Mouse (Mus musculus) intestine, embryonic 14.5 days (tissue): ENCODE results near the gene Tas1r1. TPM values are rescaled to one million over a fixed set of nuclear protein-coding genes. Genes with fewer than 3 reads are reported as not detected.

Source experiments
- ATAC-seq: fragments of 200-750 bp; cut with Nextera tagmentation; replicated peaks from 2 replicates; pipeline ENCODE4 v1.8.0; 2017; ENCODE audit warnings: low read depth, moderate number of reproducible peaks, moderate TSS enrichment, moderate library complexity; ENCODE audit not compliant: low FRiP score, low TSS enrichment
- DNase-seq: peaks from one replicate; pipeline ENCODE4 v3.0.0-alpha.2; 2018; ENCODE audit warnings: low spot score
- H3K27ac ChIP-seq: fragments of 300-500 bp; sonication (generic); 2 replicates; pipeline ENCODE4 v1.5.1; 2014; ENCODE audit warnings: low read depth, mild to moderate bottlenecking, control low read depth
- H3K27me3 ChIP-seq: fragments of 300-500 bp; sonication (generic); replicated peaks from 2 replicates; pipeline ENCODE4 v1.6.1; 2014; ENCODE audit warnings: low read length, control low read depth; ENCODE audit not compliant: control insufficient read depth, insufficient read depth
- H3K36me3 ChIP-seq: fragments of 300-500 bp; sonication (generic); 2 replicates; pipeline ENCODE4 v1.6.1; 2014; ENCODE audit warnings: low read length, control low read depth; ENCODE audit not compliant: control insufficient read depth, insufficient read depth
- H3K4me1 ChIP-seq: fragments of 300-500 bp; sonication (generic); replicated peaks from 2 replicates; pipeline ENCODE4 v1.6.1; 2014; ENCODE audit warnings: low read length, control low read depth, mixed read lengths; ENCODE audit not compliant: control insufficient read depth, insufficient read depth
- H3K4me2 ChIP-seq: fragments of 300-500 bp; sonication (generic); 2 replicates; pipeline ENCODE4 v1.6.1; 2014; ENCODE audit warnings: low read length
- H3K4me3 ChIP-seq: fragments of 300-500 bp; sonication (generic); 2 replicates; pipeline ENCODE4 v1.5.1; 2014; ENCODE audit warnings: low read depth, low read length, control low read depth, mixed read lengths
- H3K9ac ChIP-seq: fragments of 300-500 bp; sonication (generic); 2 replicates; pipeline ENCODE4 v1.6.1; 2014; ENCODE audit warnings: mild to moderate bottlenecking, low read length
- H3K9me3 ChIP-seq: fragments of 300-500 bp; sonication (generic); 2 replicates; pipeline ENCODE4 v1.6.1; 2016; ENCODE audit warnings: low read length, control low read depth; ENCODE audit not compliant: control insufficient read depth
- WGBS: fragments of 180-500 bp; shearing (Covaris S2); extraction: QIAGEN DNeasy Blood & Tissue Kit; methylation state at CpG from one replicate; pipeline ENCODE4 v1.1.7; 2014; 5-methylcytosine and 5-hydroxymethylcytosine counted together
- polyA plus RNA-seq: library from polyadenylated mRNA; unstranded; fragments of >200 nt; fragmentation: Nextera tagmentation; extraction: Ambion mirVana; gene quantifications from 2 replicates; pipeline ENCODE4 v1.2.1, GENCODE M21; 2014

The Tas1r1 gene
- polyA plus RNA-seq, 1 experiment from 2014 or later: 0.14 TPM

DNA sequence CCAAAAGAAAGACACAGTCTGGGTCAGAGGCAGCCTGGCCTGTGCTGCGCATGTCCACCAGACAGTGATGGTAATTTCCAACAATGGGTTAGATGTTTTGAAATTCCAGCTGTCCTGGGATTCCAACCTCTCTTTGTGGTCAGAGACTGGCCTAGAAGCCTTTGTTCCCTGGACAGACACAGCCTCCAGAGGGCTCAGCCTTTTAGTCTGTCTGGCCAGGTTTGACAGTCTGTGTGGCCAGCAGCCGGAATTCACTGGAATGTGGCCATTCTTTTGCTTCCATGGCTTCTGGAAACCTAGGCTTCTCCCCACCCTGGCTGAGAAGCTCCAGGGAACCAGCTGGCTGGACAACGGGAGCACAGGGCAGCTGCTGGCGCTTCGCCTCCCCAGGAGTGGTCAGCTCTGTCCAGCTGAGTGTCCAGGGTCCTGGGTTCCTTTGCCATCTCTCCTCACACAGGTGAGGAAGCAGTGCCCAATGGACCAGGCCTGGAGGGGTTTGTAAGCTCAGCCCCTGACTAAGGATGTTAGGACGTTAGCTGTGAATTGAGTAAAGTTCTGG lies 29.9 kb upstream of the Tas1r1 start:
- no peak for DNase-seq
- no peak for ATAC-seq
- H3K36me3 ChIP-seq: no peaks in the 10 kb centered on the region

DNA sequence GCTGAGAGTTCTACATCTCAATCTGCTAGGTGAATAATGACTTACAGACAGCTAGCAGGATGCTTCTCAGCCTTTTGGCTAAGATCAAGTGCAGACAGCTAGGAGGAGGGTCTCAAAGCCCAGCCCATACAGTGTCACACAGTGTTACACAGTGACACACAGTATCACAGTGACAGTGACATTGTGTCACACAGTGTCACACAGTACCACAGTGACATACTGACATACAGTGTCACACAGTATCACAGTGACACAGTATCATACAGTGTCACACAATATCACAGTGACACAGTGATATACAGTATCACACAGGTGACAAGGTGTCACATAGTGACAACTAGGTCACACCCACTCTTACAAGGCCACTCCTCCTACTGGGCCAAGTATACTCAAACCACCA lies 28.9 kb upstream of the Tas1r1 start:
- Histone ChIP-seq H3K27ac (no peak overlapping the region), H3K9ac (no peak overlapping the region), H3K27me3 (no peaks in the 10 kb centered on the region), H3K4me1 (peaks cover 1% of the 10 kb centered on the region; the same call in 1 of the 2 replicates), H3K36me3 (no peaks in the 10 kb centered on the region), H3K9me3 (no peaks in the 10 kb centered on the region), H3K4me2 (no peak overlapping the region), H3K4me3 (no peak overlapping the region)
- ATAC-seq (0 out of 2 replicates have a peak, but pooled peaks have one; percentile 14), DNase-seq (no peak)

More for the DNA sequence above, 29.9 kb upstream of the Tas1r1 start:
- Histone ChIP-seq H3K4me2 (no peak overlapping the region), H3K27ac (no peak overlapping the region), H3K9ac (no peak overlapping the region), H3K4me1 (peaks cover 4% of the 10 kb centered on the region; the same call in 1 of the 2 replicates), H3K9me3 (no peaks in the 10 kb centered on the region), H3K27me3 (no peaks in the 10 kb centered on the region), H3K4me3 (no peak overlapping the region)
- WGBS: 75% methylated on average over 6 of the region's 6 CpGs

DNA sequence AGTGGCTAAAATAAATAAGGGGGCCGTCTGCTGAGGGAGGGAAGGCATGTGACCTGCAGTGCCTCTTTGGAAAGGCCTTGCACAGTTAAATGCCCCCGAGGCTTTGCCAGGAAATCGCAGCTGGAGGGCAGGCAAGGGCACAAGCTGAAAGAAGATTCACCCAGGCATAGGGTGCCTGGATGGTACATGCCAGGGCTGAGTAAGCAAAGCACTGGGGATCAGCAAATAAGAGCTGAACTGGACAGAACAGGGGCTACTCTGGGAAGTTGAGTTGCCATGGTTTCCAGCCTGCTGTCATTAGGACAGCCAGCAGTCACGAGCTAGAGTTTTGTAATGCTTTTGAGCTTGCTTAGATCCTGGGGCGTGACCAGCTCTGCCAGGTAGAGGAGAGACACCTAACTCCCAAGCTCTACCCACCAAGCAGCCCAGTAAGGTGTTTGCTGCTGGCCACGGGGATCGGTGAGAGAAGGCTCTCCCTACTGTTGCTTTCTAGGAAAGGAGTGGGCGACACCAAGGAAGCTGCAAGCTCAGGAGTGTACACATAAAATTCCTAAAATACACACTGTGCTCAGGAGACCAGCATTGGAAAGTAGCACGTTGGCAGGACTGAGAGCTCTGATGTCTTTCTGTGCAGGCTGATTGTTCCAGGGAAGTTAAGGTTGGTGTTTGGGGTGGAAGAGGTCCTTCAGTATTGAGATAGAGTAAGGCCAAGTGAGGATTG lies 24.2 kb upstream of the Tas1r1 start:
- Histone ChIP-seq H3K36me3 (peaks cover 39% of the 10 kb centered on the region), H3K27ac (no peak overlapping the region)
- WGBS: 64% methylated on average over 9 of the region's 9 CpGs

DNA sequence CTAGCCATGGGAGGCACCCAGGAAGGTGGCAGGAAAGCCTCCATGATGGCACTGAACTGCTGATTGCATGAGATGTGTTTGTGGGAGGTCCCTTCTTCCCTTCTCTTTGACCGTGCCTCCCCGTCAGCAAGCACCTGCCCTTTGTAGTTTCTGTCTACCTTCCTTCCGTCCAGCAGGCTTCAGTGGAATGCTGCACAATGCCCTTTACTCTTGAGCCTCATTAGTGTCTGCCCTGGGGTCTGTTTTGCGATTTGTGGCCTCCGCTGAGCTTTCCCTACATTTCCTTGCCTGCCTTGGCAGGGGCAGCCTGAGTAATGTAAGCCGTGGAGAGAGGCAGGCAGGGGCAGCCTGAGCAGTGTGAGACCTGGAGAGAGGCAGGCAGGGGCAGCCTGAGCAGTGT lies 6.2 kb upstream of the Tas1r1 start:
- H3K4me1 ChIP-seq: peaks cover 8% of the 10 kb centered on the region
- H3K4me3 ChIP-seq: no peak overlapping the region
- ATAC-seq (no peak), DNase-seq (no peak)
- 79% methylated on average over 6 of the region's 6 CpGs for WGBS
- no peak overlapping the region for H3K27ac ChIP-seq
- no peak overlapping the region for H3K4me2 ChIP-seq
- H3K36me3 ChIP-seq: peaks cover 86% of the 10 kb centered on the region
- H3K9me3 ChIP-seq: no peaks in the 10 kb centered on the region
- no peak overlapping the region for H3K9ac ChIP-seq
- no peaks in the 10 kb centered on the region for H3K27me3 ChIP-seq

More for the DNA sequence above, 24.2 kb upstream of the Tas1r1 start:
- Histone ChIP-seq H3K9ac (no peak overlapping the region), H3K4me1 (no peaks in the 10 kb centered on the region), H3K4me2 (no peak overlapping the region), H3K27me3 (no peaks in the 10 kb centered on the region), H3K4me3 (no peak overlapping the region), H3K9me3 (no peaks in the 10 kb centered on the region)
- no peak for ATAC-seq
- no peak for DNase-seq

DNA sequence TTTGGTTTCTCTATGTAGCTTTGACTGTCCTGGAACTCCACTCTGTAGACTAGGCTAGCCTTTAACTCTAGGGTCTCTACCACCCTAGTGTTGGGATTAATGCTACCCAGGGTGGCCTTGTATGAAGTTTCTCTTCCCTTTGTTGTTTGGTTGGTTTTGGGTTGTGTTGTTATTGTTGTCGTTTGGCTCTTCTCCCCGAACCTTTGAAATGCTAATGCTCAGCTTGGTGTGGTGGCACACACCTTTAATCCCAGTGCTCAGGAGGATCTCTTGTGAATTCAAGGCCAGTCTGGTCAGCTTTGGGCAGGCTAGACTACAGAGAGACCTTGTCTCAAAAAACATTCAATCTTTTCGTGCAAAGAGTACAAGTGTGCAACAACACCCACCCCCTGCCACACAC lies 4.8 kb upstream of the Tas1r1 start:
- Histone ChIP-seq H3K36me3 (peaks cover 73% of the 10 kb centered on the region), H3K27ac (no peak overlapping the region), H3K9me3 (no peaks in the 10 kb centered on the region), H3K9ac (no peak overlapping the region), H3K4me3 (no peak overlapping the region), H3K4me1 (peaks cover 8% of the 10 kb centered on the region), H3K4me2 (no peak overlapping the region), H3K27me3 (no peaks in the 10 kb centered on the region)
- ATAC-seq (no peak), DNase-seq (no peak)
- 77% methylated on average over 3 of the region's 3 CpGs for WGBS

DNA sequence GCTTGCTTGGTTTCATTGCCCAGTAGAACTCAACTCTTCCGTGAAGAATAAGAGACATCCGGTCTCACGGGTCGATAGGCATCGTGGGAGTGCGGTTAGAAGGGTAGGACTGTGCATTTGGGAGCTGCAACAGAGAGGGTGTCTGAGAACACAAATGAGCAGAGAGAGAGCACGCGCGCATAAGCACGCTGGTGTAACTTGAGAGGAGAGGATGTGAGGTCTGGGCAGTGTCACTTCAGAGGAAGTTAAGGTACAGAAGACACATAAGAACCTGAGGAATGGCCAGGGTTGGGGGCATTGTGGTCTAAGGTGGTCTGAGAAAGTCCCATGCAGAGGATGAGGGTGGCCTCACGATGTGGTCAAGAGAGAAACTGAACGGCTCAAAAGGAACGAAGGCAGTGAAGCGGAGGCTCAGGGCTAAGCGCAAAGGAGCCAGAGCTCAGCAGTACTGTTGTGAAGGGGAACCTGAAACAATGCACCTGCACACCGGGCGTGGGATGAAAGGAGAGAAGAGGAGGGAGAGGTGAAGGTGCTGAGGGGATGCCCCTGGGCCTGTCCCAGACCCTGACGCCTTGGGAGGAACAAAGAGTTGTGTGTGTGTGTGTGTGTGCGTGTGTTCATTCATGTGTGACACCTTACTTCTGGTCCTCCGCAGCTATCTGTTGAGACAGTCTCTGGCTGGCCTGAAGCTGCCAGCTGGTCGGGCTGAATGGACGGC lies 3.7 kb upstream of the Tas1r1 start:
- Histone ChIP-seq H3K4me1 (peaks cover 8% of the 10 kb centered on the region), H3K36me3 (peaks cover 62% of the 10 kb centered on the region), H3K27me3 (no peaks in the 10 kb centered on the region), H3K9ac (no peak overlapping the region), H3K27ac (no peak overlapping the region), H3K9me3 (no peaks in the 10 kb centered on the region), H3K4me2 (no peak overlapping the region), H3K4me3 (no peak overlapping the region)
- WGBS: 96% methylated on average over 22 of the region's 22 CpGs
- DNase-seq (no peak), ATAC-seq (no peak)

DNA sequence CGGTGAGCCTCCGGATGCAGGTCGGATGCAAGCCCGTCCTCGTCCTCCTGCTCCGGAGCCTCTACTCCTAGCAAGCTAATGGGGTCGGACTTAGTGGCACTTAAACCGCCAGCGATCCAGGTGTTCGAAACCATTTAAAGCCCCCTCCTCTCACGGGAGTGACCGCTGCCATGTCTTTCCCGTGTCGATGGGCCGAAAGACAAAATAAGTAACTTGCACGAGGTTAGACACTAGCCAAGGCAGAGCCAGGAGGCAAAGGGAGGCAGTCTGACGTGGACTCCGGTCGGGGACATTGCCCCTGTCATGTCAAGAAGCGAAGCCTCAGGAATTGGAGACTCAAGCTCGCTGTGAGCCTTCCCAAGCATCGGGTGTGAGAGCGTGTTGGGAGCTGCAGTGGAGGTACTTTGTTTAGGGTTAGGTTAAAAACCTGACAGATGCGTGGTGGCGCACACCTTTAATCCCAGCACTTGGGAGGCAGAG lies 1.5 kb upstream of the Tas1r1 start:
- DNase-seq (no peak), ATAC-seq (no peak)
- no peak overlapping the region for H3K27ac ChIP-seq
- peak overlapping the region; percentile 99 for H3K4me3 ChIP-seq
- peak overlapping the region; percentile 97 for H3K4me2 ChIP-seq
- 3% methylated on average over 25 of the region's 25 CpGs for WGBS
- H3K36me3 ChIP-seq: peaks cover 40% of the 10 kb centered on the region
- H3K9ac ChIP-seq: peak overlapping the region; percentile 75
- peaks cover 8% of the 10 kb centered on the region for H3K4me1 ChIP-seq
- H3K9me3 ChIP-seq: no peaks in the 10 kb centered on the region
- H3K27me3 ChIP-seq: no peaks in the 10 kb centered on the region

DNA sequence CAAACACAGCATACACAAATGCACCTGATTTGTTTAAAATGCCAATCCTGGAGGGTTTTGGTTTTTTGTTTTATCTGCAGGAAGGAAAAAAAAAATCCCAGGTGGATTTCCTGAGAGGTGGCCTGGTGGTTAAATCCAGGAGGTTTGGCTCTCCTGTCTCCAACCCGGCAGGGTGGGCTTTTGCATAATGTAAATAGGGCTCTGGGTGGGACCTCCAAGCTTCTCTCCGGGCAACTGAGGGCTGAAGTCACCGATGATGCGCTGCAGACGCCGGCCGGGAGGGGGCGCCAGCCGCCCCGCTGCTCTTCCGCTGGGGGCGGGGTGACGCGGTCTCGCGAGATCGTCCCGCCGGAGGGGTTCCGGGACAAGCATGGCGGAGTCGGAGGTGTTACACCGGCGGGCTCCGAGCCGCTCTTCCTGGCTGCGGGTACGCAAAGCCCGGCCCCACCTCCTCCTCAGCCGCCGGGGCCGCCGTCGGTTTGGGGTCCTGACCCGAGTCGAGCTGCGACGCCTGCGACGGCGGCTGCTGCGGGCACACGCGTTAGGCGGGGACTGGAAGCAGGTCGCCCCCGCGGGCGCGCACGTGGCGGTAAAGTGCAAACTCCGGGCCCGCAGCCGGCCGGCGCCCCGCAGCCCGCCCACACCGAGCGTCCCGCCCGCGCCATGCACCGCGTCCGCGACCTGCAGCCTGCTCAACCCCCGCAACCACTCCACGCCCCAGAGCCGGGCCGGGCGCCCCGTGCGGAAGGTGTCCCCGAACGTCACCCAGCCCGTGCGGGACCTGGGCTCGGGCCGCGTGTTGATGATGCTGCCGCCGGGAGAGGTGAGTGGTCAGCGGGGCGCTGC lies 840 bp upstream of the Tas1r1 start, which contains the start of gene Nol9:
Gene Nol9 (plus strand): TSS at position 337 of the 846 bp plus-strand sequence.
- under 1% methylated on average over 70 of the region's 86 CpGs for WGBS
- H3K9ac ChIP-seq: peak within 1 kb of the TSS; percentile 75
- no peaks in the 10 kb centered on the region for H3K9me3 ChIP-seq
- DNase-seq: peak; percentile 98
- H3K4me2 ChIP-seq: peak within 1 kb of the TSS; percentile 97
- peaks cover 33% of the 10 kb centered on the region for H3K36me3 ChIP-seq
- H3K4me1 ChIP-seq: peaks cover 8% of the 10 kb centered on the region
- H3K27me3 ChIP-seq: no peaks in the 10 kb centered on the region
- peak; percentile 88 for ATAC-seq
- H3K4me3 ChIP-seq: peak within 1 kb of the TSS; percentile 99
- H3K27ac ChIP-seq: no peak within 1 kb of the TSS
